Mouse (Mus musculus) neural tube, embryonic 11.5 days (tissue): ENCODE data around the gene Dcx. TPM values are rescaled to one million over a fixed set of nuclear protein-coding genes. Genes with fewer than 3 reads are reported as not detected.

Experiments used
- ATAC-seq: fragments of 200-750 bp; cut with Nextera tagmentation; 2 replicates; pipeline ENCODE4 v1.8.0; 2017; ENCODE audit warnings: moderate number of reproducible peaks, mild to moderate bottlenecking, moderate TSS enrichment, moderate library complexity; ENCODE audit not compliant: insufficient read depth, low FRiP score, low TSS enrichment
- DNase-seq: peaks from one replicate; pipeline ENCODE4 v3.0.0-alpha.2; 2015; ENCODE audit warnings: low spot score
- H3K27ac ChIP-seq: fragments of 300-500 bp; sonication (generic); 2 replicates; pipeline ENCODE4 v1.5.1; 2014; ENCODE audit warnings: low read depth, mild to moderate bottlenecking, low read length
- H3K27me3 ChIP-seq: fragments of 300-500 bp; sonication (generic); 2 replicates; pipeline ENCODE4 v1.6.1; 2014; ENCODE audit warnings: mild to moderate bottlenecking, low read length, mixed read lengths; ENCODE audit not compliant: control insufficient read depth, insufficient read depth
- H3K36me3 ChIP-seq: fragments of 300-500 bp; sonication (generic); 2 replicates; pipeline ENCODE4 v1.6.1; 2014; ENCODE audit warnings: mild to moderate bottlenecking, low read length, moderate library complexity, mixed read lengths; ENCODE audit not compliant: control insufficient read depth, insufficient read depth
- H3K4me1 ChIP-seq: fragments of 300-500 bp; sonication (generic); 2 replicates; pipeline ENCODE4 v1.6.1; 2014; ENCODE audit warnings: low read length, mixed read lengths; ENCODE audit not compliant: control insufficient read depth, insufficient read depth
- H3K4me2 ChIP-seq: fragments of 300-500 bp; sonication (generic); 2 replicates; pipeline ENCODE4 v1.6.1; 2014; ENCODE audit warnings: low read depth, mild to moderate bottlenecking, moderate library complexity
- H3K4me3 ChIP-seq: fragments of 300-500 bp; sonication (generic); 2 replicates; pipeline ENCODE4 v1.5.1; 2014; ENCODE audit warnings: low read depth, low read length
- H3K9ac ChIP-seq: fragments of 300-500 bp; sonication (generic); 2 replicates; pipeline ENCODE4 v1.6.1; 2014; ENCODE audit warnings: mild to moderate bottlenecking, low read length
- H3K9me3 ChIP-seq: fragments of 300-500 bp; sonication (generic); 2 replicates; pipeline ENCODE4 v1.6.1; 2016; ENCODE audit warnings: low read length; ENCODE audit not compliant: control insufficient read depth
- WGBS: fragments of 180-500 bp; shearing (Covaris S2); extraction: QIAGEN DNeasy Blood & Tissue Kit; methylation state at CpG from one replicate; pipeline ENCODE4 v1.1.7; 2014; 5-methylcytosine and 5-hydroxymethylcytosine counted together
- polyA plus RNA-seq: library from polyadenylated mRNA; unstranded; fragments of >200 nt; fragmentation: Nextera tagmentation; extraction: Ambion mirVana; gene quantifications from 2 replicates; pipeline ENCODE4 v1.2.1, GENCODE M21; 2014

Gene Dcx
- polyA plus RNA-seq, 1 experiment from 2014 or later, result 182 TPM

DNA sequence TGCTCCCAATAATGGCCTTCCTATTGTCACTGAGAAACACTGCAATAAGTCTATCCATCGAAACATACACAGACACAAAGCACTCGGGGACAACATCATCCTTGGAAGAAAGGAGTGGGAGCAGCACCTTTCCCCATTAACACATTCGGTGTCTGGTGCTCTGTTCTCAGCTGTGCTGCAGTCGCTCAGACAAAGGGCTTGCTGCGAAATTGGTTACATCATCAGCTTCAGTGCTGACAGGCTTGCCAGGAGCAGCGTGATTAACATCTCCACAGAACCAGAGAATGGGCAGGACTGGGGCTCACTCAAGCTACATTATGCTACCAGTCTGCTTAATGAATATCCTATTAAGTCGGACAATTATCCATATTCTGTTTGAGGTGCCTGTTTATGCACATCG lies 30.8 kb downstream of the Dcx start:
- peak; percentile 25 for DNase-seq
- H3K4me3 ChIP-seq, result no peak overlapping the region
- H3K36me3 ChIP-seq, result no peaks in the 10 kb centered on the region
- no peaks in the 10 kb centered on the region for H3K9me3 ChIP-seq
- H3K4me2 ChIP-seq, result no peak overlapping the region
- H3K27ac ChIP-seq, result peak overlapping the region; percentile 70; the same call in 1 of the 2 replicates
- peak; percentile 70 for ATAC-seq
- H3K9ac ChIP-seq, result no peak overlapping the region; the same call in 1 of the 2 replicates
- no peaks in the 10 kb centered on the region for H3K27me3 ChIP-seq
- no peaks in the 10 kb centered on the region for H3K4me1 ChIP-seq
- WGBS, result 40% methylated on average over 8 of the region's 8 CpGs

DNA sequence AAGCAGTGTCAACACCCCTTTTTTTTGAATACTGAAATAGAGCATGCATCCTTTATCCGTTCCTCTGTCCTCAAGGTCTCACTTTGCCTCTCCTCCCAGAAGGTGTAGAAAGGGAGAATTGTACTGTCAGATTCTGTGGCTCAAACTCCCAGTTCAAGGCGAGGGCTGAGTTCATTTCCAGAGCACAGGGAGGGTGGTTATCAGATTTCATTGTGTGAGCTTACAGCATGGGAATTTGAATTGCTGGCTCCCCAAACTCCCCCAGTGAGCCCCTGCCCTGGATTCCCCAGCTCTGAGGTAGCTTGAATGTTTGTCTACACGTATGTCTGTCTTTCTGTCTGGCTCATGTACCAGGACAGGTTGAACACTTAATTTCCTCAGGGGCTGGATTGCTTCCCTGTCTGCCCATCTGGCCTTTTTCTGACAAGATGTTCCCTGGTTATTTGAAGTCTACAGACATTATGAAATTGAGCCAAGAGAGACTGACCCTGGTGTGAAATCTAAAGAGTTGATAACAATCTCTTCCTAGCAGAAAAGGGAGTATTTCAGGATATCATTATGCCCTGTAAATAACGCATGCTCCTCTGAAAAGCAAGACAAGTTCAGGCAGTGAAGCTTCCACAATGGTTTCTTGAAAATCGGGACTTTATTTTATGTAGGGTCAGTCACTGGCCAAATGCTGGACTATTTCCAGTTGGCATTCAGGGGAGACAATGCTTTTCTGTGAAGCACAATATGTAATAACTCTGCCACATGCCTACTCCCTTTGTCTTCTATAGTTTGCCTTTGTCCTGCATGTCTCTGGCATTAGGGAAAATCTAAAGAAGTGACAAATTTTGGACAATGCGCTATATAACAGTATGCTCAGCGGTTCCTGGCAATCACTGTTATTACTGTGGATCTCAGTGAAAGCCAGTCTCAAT lies 35.5 kb downstream of the Dcx start:
- Histone ChIP-seq H3K36me3 (no peaks in the 10 kb centered on the region), H3K9me3 (no peaks in the 10 kb centered on the region), H3K27ac (peak overlapping the region; percentile 42; the same call in 1 of the 2 replicates), H3K4me1 (no peaks in the 10 kb centered on the region), H3K4me3 (no peak overlapping the region), H3K9ac (no peak overlapping the region), H3K27me3 (no peaks in the 10 kb centered on the region), H3K4me2 (no peak overlapping the region)
- no peak for DNase-seq
- WGBS, result 63% methylated on average over 7 of the region's 7 CpGs
- ATAC-seq, result no peak

DNA sequence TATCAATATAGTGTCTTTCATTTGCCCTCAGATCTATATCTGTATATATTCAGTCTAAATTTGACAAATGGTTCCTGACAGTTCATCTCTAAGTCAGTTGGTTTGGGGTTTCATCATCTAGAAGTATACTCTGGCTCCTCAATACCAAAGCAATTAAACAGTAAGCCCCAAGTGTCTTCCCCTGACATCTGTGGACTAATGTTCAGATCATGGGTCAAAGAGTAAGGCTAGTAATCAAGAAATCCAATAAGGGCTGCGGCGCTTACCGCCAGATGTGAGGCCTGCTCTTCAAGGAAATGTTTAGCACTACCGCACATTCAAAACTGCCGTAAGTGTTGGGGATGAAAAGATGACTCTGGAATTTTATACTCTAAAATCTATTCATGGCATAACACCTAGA lies 36.2 kb downstream of the Dcx start:
- Histone ChIP-seq H3K9me3 (no peaks in the 10 kb centered on the region), H3K36me3 (no peaks in the 10 kb centered on the region), H3K9ac (no peak overlapping the region), H3K4me1 (no peaks in the 10 kb centered on the region), H3K27me3 (no peaks in the 10 kb centered on the region), H3K4me2 (no peak overlapping the region), H3K4me3 (no peak overlapping the region), H3K27ac (no peak overlapping the region)
- ATAC-seq (no peak), DNase-seq (no peak)
- 74% methylated on average over 5 of the region's 5 CpGs for WGBS

DNA sequence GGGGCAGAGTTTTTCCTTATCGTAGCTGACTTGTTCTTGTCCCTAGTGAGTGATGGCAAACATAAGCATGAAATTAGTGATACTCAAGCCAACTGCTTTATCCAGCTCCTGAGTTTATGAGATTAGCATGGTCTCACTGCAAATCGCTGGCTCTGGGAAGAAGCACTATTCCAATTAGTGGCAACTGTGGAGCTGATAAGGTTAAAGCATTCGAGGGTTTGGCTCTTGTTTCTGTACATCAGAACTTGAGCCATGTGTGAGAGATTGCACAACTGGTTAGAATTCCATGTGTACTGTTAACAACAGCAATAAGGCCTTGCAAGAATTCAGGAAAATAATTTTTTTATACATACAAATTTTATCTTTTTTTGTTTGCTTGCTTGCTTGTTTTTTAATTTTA lies 39.9 kb downstream of the Dcx start:
- Histone ChIP-seq H3K27me3 (no peaks in the 10 kb centered on the region), H3K4me1 (no peaks in the 10 kb centered on the region), H3K36me3 (no peaks in the 10 kb centered on the region), H3K9me3 (no peaks in the 10 kb centered on the region), H3K4me2 (no peak overlapping the region), H3K9ac (no peak overlapping the region), H3K4me3 (no peak overlapping the region), H3K27ac (no peak overlapping the region)
- ATAC-seq (no peak), DNase-seq (no peak)
- 80% methylated on average over 3 of the region's 3 CpGs for WGBS

DNA sequence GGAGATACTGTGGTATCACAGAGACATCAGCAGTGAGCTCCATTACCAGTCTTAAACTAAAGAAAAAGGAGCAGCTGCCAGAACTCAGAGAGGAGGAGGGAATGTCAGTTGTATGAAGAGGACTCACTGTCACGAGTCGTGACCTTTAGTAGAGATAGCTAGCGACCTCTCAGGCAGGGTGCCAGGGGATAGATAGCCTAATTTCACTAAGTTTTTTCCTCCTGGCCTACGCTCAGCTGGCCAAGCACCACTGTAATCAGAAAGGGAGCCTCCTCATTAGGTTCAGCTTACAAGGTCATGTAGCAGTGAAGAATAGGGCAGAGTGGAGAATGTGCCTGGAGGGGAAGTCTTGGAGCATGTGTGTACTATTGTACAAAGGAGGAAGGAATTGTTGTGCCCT lies 47.3 kb downstream of the Dcx start:
- DNase-seq, result no peak
- Histone ChIP-seq H3K9me3 (no peaks in the 10 kb centered on the region), H3K36me3 (no peaks in the 10 kb centered on the region), H3K4me2 (no peak overlapping the region), H3K4me3 (no peak overlapping the region), H3K4me1 (no peaks in the 10 kb centered on the region), H3K27me3 (no peaks in the 10 kb centered on the region), H3K27ac (no peak overlapping the region), H3K9ac (no peak overlapping the region)
- no peak for ATAC-seq
- 61% methylated on average over 4 of the region's 4 CpGs for whole genome bisulfite sequencing

DNA sequence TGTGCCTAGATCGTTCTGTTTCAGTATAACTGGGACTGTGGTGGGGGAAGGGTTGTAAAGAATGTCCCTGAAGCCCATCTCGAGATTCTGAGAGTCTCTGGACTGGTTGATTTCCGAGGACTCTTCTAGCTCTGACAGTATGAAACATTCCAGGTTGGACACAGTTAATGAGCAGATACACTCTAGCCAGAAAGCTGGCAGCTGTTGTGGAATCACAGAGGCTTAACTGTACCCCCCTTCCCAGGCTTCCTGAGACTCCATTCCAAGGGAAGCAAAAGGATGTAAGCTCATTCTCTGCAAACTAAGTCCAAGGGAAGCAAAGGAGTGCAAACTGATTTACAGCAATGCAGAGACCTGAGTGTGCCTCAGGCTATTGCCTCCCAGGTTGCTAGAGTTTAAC lies 48.2 kb downstream of the Dcx start:
- no peaks in the 10 kb centered on the region for H3K9me3 ChIP-seq
- WGBS, result 53% methylated on average over 3 of the region's 3 CpGs
- H3K4me3 ChIP-seq, result no peak overlapping the region
- no peak overlapping the region for H3K27ac ChIP-seq
- no peak overlapping the region for H3K4me2 ChIP-seq
- H3K36me3 ChIP-seq, result no peaks in the 10 kb centered on the region
- H3K27me3 ChIP-seq, result no peaks in the 10 kb centered on the region
- no peak for ATAC-seq
- no peak overlapping the region for H3K9ac ChIP-seq
- no peak for DNase-seq
- no peaks in the 10 kb centered on the region for H3K4me1 ChIP-seq

DNA sequence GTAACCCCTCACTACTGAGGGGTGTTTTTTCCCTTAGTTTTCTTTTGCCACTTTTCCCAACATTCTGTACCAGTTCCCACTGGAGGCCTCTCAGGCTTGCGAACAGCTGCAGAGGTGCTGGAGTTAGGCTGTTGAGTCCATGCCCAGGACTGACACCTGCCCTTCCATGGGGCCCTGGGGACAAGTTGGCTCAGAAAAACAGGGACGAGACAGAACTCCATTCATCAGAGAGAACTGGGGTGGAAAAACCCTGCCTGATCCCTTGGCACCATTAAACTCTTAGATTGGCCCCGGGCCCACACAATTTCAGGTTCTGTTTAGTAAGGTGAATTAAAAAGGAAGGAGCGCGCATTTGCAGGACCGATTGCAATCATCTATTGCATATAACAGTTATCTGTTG lies 48.8 kb downstream of the Dcx start:
- Histone ChIP-seq H3K4me1 (no peaks in the 10 kb centered on the region), H3K27me3 (no peaks in the 10 kb centered on the region), H3K9me3 (no peaks in the 10 kb centered on the region), H3K4me2 (no peak overlapping the region), H3K27ac (no peak overlapping the region), H3K9ac (no peak overlapping the region), H3K4me3 (no peak overlapping the region), H3K36me3 (no peaks in the 10 kb centered on the region)
- WGBS, result 82% methylated on average over 6 of the region's 6 CpGs
- DNase-seq (no peak), ATAC-seq (no peak)

DNA sequence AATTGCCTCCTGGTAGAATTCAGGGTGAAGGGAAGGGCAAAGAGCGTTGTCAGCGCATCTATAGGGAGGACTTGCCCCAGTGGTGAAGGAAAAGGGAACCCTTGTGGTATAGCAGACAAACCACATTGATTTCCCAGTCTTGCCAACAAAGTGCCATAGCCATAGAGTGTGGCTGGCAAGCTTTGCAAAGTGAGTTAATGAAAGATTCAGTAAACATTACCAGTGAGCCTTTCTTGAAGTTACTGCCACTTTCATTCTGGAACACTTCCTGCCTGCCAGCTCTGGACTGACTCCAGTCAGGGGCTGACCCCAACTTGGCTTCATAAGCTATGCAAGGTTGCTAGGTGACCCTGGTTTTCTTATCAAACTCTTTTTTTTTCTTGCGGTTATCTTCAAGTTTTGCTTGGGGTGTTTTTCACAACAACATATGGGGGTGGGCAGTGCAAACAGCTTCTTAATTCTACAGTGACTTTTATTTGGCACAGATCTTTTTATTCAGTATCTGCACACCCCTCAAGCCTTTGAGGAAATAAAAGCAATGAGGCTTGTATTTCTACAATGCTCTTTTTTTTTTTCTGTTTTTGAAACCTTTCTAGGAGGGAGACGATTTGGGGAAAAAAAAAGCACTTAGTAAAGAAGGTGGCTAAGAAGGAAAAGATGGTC lies 51.2 kb downstream of the Dcx start:
- WGBS, result 86% methylated on average over 4 of the region's 4 CpGs
- no peak for ATAC-seq
- no peaks in the 10 kb centered on the region for H3K27me3 ChIP-seq

DNA sequence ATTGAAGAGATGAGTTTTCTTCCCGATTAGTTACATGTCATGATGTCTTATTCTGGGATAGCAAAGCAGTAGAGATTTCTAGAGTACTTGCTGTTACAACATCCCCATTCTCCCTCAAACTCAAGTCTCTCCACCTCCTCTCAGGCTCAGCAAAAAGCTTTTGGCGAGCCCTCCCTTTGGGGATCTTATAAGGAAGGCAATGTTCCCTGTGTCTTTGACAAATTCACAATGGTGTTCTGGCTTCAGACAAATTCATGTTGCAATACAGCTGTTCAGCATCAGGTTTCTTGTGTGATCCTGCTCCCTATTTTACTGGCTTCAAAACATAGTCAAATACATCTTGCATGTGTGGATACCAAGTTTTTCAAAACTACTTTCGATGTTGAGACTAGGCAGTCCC lies 53.5 kb downstream of the Dcx start:
- WGBS, result 94% methylated on average over 3 of the region's 3 CpGs

More for the DNA sequence above, 51.2 kb downstream of the Dcx start:
- H3K9ac ChIP-seq, result no peak overlapping the region
- H3K4me2 ChIP-seq, result no peak overlapping the region
- no peak overlapping the region for H3K4me3 ChIP-seq
- H3K4me1 ChIP-seq, result no peaks in the 10 kb centered on the region
- H3K27ac ChIP-seq, result no peak overlapping the region
- no peaks in the 10 kb centered on the region for H3K9me3 ChIP-seq
- no peak for DNase-seq
- no peaks in the 10 kb centered on the region for H3K36me3 ChIP-seq

More for the DNA sequence above, 53.5 kb downstream of the Dcx start:
- no peak for DNase-seq
- no peaks in the 10 kb centered on the region for H3K27me3 ChIP-seq
- no peaks in the 10 kb centered on the region for H3K4me1 ChIP-seq
- H3K27ac ChIP-seq, result no peak overlapping the region
- H3K4me2 ChIP-seq, result no peak overlapping the region
- ATAC-seq, result no peak
- no peak overlapping the region for H3K4me3 ChIP-seq
- H3K36me3 ChIP-seq, result no peaks in the 10 kb centered on the region
- H3K9me3 ChIP-seq, result no peaks in the 10 kb centered on the region
- no peak overlapping the region for H3K9ac ChIP-seq
